Mouse (Mus musculus) midbrain, postnatal 0 days (tissue): ENCODE measurements at regions not wholly inside any gene's neighbourhood (a gene's known extent, or its start where the extent isn't known, plus 50 kb on each side); places are given as distances from the start of the nearest gene placed in this dataset.

Experiments
- ATAC-seq: fragments of 200-750 bp; cut with Nextera tagmentation; 2 replicates; pipeline ENCODE4 v1.8.0; 2017; ENCODE audit warnings: moderate number of reproducible peaks, mild to moderate bottlenecking, moderate TSS enrichment, moderate library complexity; ENCODE audit not compliant: low FRiP score
- DNase-seq: peaks from one replicate; pipeline ENCODE4 v3.0.0-alpha.2; 2015; ENCODE audit warnings: low spot score
- H3K27ac ChIP-seq: fragments of 300-500 bp; sonication (generic); 2 replicates; pipeline ENCODE4 v1.5.1; 2014; ENCODE audit warnings: low read depth, mild to moderate bottlenecking, low read length, mixed read lengths
- H3K27me3 ChIP-seq: fragments of 300-500 bp; sonication (generic); 2 replicates; pipeline ENCODE4 v1.6.1; 2014; ENCODE audit warnings: low read length, control low read depth, mixed read lengths; ENCODE audit not compliant: insufficient read depth
- H3K36me3 ChIP-seq: fragments of 300-500 bp; sonication (generic); 2 replicates; pipeline ENCODE4 v1.6.1; 2014; ENCODE audit warnings: low read length, control low read depth, mixed read lengths; ENCODE audit not compliant: insufficient read depth
- H3K4me1 ChIP-seq: fragments of 300-500 bp; sonication (generic); 2 replicates; pipeline ENCODE4 v1.6.1; 2014; ENCODE audit warnings: mild to moderate bottlenecking, control low read depth, antibody characterized with exemption, low read length, mixed read lengths; ENCODE audit not compliant: insufficient read depth
- H3K4me2 ChIP-seq: fragments of 300-500 bp; sonication (generic); 2 replicates; pipeline ENCODE4 v1.6.1; 2014; ENCODE audit warnings: low read depth, mild to moderate bottlenecking, low read length, mixed read lengths; ENCODE audit not compliant: poor library complexity, severe bottlenecking
- H3K4me3 ChIP-seq: fragments of 300-500 bp; sonication (generic); 2 replicates; pipeline ENCODE4 v1.5.1; 2014; ENCODE audit warnings: low read depth, mild to moderate bottlenecking, low read length, moderate library complexity
- H3K9ac ChIP-seq: fragments of 300-500 bp; sonication (generic); replicated peaks from 2 replicates; pipeline ENCODE4 v1.6.1; 2014; ENCODE audit warnings: mild to moderate bottlenecking, low read length, moderate library complexity, mixed read lengths; ENCODE audit not compliant: poor library complexity, severe bottlenecking
- H3K9me3 ChIP-seq: fragments of 300-500 bp; sonication (generic); 2 replicates; pipeline ENCODE4 v1.6.1; 2016; ENCODE audit warnings: low read length, control low read depth
- CTCF ChIP-seq: IDR thresholded peaks from 2 replicates; pipeline ENCODE4 v1.5.1; 2016; ENCODE audit warnings: antibody characterized with exemption, mild to moderate bottlenecking
- WGBS: fragments of 180-500 bp; shearing (Covaris S2); extraction: QIAGEN DNeasy Blood & Tissue Kit; methylation state at CpG from one replicate; pipeline ENCODE4 v1.1.7; 2014; 5-methylcytosine and 5-hydroxymethylcytosine counted together

DNA sequence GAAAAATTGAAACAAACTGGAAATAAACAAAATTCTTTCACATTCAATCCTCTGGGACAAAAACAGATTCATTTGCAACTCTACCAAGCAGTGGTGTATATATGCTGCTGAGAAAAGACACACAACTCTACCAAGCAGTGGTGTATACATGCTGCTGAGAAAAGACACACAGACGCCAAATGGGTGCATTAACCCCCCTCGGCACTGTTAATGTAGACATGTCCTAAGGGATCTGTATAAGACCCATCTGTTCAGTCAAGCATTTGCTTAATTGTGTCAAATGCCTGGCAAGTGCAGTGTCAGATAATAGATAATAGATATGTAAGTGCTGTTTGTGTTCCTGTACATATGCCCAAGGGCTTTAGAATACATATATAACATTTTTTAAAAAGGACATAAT lies 1035.2 kb upstream of the B3galt2 start:
- WGBS, result 60% methylated on average over 2 of the region's 2 CpGs
- no peak for TF ChIP-seq CTCF

GRCm38 (mm10) chr1:142606082-142606481 lies 1034.4 kb upstream of the B3galt2 start:
- H3K9me3 ChIP-seq, result no peaks in the 10 kb centered on the region
- H3K27ac ChIP-seq, result no peak overlapping the region
- no peak overlapping the region for H3K4me3 ChIP-seq
- DNase-seq (no peak), ATAC-seq (no peak)
- H3K36me3 ChIP-seq, result no peaks in the 10 kb centered on the region
- H3K4me1 ChIP-seq, result no peaks in the 10 kb centered on the region
- no peak overlapping the region for H3K4me2 ChIP-seq
- no peak for TF ChIP-seq CTCF
- H3K27me3 ChIP-seq, result no peaks in the 10 kb centered on the region
- H3K9ac ChIP-seq, result no peak overlapping the region
- 93% methylated on average over 1 of the region's 1 CpGs for WGBS

More for the DNA sequence above, 1035.2 kb upstream of the B3galt2 start:
- Histone ChIP-seq H3K27me3 (no peaks in the 10 kb centered on the region), H3K4me2 (no peak overlapping the region), H3K36me3 (no peaks in the 10 kb centered on the region), H3K9me3 (no peaks in the 10 kb centered on the region), H3K27ac (no peak overlapping the region), H3K4me3 (no peak overlapping the region), H3K9ac (no peak overlapping the region), H3K4me1 (no peaks in the 10 kb centered on the region)
- DNase-seq, result no peak
- no peak for ATAC-seq

GRCm38 (mm10) chr1:142621464-142621863 lies 1019.0 kb upstream of the B3galt2 start:
- Histone ChIP-seq H3K4me1 (no peaks in the 10 kb centered on the region), H3K4me2 (no peak overlapping the region), H3K36me3 (no peaks in the 10 kb centered on the region), H3K27me3 (no peaks in the 10 kb centered on the region), H3K9ac (no peak overlapping the region), H3K4me3 (no peak overlapping the region), H3K9me3 (no peaks in the 10 kb centered on the region), H3K27ac (no peak overlapping the region)
- DNase-seq (no peak), ATAC-seq (no peak)
- 76% methylated on average over 2 of the region's 2 CpGs for WGBS
- no peak for TF ChIP-seq CTCF

GRCm38 (mm10) chr1:142624303-142624702 lies 1016.2 kb upstream of the B3galt2 start:
- H3K9ac ChIP-seq, result no peak overlapping the region
- H3K4me1 ChIP-seq, result no peaks in the 10 kb centered on the region
- no peak for DNase-seq
- no peaks in the 10 kb centered on the region for H3K27me3 ChIP-seq
- H3K36me3 ChIP-seq, result no peaks in the 10 kb centered on the region
- WGBS, result 70% methylated on average over 4 of the region's 4 CpGs
- ATAC-seq, result no peak
- no peak overlapping the region for H3K4me2 ChIP-seq
- TF ChIP-seq CTCF, result no peak
- no peaks in the 10 kb centered on the region for H3K9me3 ChIP-seq
- no peak overlapping the region for H3K27ac ChIP-seq
- no peak overlapping the region for H3K4me3 ChIP-seq

DNA sequence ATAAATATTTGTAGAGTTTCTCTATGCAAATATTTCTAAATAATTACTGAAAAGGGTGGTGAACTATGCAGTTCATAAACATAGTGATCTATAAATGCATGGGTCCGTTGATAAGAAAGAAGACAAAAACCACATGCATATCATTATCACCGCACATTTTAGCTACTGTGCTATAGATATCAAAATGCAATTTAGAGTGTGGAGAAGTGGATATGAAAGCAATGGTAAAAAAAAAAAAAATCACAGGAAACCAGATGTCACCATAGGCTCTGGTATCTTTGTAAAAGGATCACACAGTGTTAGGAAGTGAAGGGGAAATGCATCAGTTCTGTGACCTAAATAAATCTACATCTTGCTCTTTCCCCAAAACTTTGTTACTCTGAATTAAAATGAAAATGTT lies 985.2 kb upstream of the B3galt2 start:
- no peak overlapping the region for H3K27ac ChIP-seq
- H3K4me2 ChIP-seq, result no peak overlapping the region
- no peaks in the 10 kb centered on the region for H3K4me1 ChIP-seq
- TF ChIP-seq CTCF, result no peak
- no peak for ATAC-seq
- no peaks in the 10 kb centered on the region for H3K36me3 ChIP-seq
- no peak overlapping the region for H3K4me3 ChIP-seq
- no peak overlapping the region for H3K9ac ChIP-seq
- DNase-seq, result no peak
- H3K27me3 ChIP-seq, result no peaks in the 10 kb centered on the region
- H3K9me3 ChIP-seq, result no peaks in the 10 kb centered on the region
- WGBS, result 92% methylated on average over 2 of the region's 2 CpGs

DNA sequence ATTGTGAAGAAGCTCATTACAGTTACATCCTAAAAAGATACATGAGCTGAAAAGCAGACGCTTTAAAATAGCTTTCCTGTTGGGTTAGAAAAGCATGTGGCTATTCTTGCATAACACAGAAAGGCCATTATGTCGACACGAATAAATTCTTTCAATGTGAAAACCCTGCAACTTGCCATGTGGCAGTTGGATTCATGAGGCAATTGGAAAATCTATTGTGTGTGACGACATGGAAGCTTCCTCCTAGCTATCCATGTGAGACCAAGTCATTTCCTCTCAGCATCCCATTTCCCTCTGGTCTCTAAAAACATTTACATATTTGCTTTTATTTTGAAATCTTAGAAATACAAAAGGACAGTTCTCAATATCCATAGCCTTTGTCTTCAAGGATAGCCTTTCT lies 975.2 kb upstream of the B3galt2 start:
- ATAC-seq, result no peak
- no peak overlapping the region for H3K4me2 ChIP-seq
- H3K36me3 ChIP-seq, result no peaks in the 10 kb centered on the region
- peak; percentile 1 for DNase-seq
- WGBS, result 73% methylated on average over 4 of the region's 4 CpGs
- H3K4me1 ChIP-seq, result no peaks in the 10 kb centered on the region
- H3K27me3 ChIP-seq, result no peaks in the 10 kb centered on the region
- no peak for TF ChIP-seq CTCF
- H3K9ac ChIP-seq, result no peak overlapping the region
- no peak overlapping the region for H3K27ac ChIP-seq
- no peak overlapping the region for H3K4me3 ChIP-seq
- no peaks in the 10 kb centered on the region for H3K9me3 ChIP-seq

DNA sequence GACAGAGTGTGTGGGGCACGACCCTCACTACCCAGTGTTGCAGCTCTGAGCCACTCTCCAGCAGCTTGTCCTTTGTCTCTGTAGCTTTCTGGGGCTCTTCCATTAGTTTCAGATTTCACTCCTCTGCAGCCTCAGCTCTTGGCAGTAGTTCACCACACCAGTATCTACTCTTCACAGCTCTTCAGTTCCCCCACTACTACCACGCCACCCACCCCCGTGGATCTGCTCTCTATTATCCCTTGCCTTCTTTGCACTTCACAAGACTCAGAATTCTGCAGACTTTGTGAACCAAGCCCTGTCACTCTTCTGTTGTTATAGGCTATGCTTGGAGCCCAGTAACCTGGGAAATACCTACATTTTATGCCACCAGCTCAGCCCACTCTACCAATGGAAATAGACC lies 960.5 kb upstream of the B3galt2 start:
- WGBS, result 70% methylated on average over 3 of the region's 3 CpGs
- no peak for DNase-seq
- Histone ChIP-seq H3K9me3 (no peaks in the 10 kb centered on the region), H3K27ac (no peak overlapping the region), H3K4me3 (no peak overlapping the region), H3K27me3 (no peaks in the 10 kb centered on the region), H3K9ac (no peak overlapping the region), H3K36me3 (no peaks in the 10 kb centered on the region), H3K4me2 (no peak overlapping the region), H3K4me1 (no peaks in the 10 kb centered on the region)
- TF ChIP-seq CTCF, result no peak
- ATAC-seq, result no peak
